Mouse (Mus musculus) left cerebral cortex, adult 8-10 months (tissue): ENCODE results near the gene Ibtk. TPM values are rescaled to one million over a fixed set of nuclear protein-coding genes. Genes with fewer than 3 reads are reported as not detected.

Source experiments
- DNase-seq, 2 experiments: peaks; one replicate each; pipeline ENCODE4 v3.0.0; 2022; ENCODE audit warnings: low spot score in 2 of 2
- total RNA-seq, 4 experiments: library from RNA; stranded (reverse); gene quantifications; 2 replicates each; pipeline ENCODE4 v1.2.4; 2022

Gene Ibtk
- total RNA-seq, 4 experiments from 2014 or later: 22.1 to 27.3 (median 25.9) TPM

DNA sequence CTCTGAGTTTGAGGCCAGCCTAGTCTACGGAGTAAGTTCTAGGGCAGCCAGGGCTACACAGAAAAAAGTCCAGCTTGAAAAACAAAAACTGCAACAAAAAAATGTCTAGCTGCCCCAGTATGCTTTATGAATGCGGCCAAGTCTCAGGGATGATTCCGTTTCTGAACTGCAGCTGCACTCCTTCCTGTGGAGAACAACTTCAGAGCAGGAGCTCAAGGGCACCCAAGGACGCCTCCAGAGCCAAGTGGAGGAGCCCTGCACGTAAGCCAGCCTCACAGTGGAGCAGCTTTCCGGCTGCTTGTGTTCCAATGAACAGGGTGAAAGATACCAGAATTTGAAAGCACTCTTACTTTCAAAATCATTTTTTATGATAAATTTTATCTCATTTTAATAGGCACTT, 41.8 kb downstream of the Ibtk start:
- DNase-seq: no peak

GRCm38 (mm10) chr9:85701981-85702380, 47.2 kb downstream of the Ibtk start:
- no peak for DNase-seq

DNA sequence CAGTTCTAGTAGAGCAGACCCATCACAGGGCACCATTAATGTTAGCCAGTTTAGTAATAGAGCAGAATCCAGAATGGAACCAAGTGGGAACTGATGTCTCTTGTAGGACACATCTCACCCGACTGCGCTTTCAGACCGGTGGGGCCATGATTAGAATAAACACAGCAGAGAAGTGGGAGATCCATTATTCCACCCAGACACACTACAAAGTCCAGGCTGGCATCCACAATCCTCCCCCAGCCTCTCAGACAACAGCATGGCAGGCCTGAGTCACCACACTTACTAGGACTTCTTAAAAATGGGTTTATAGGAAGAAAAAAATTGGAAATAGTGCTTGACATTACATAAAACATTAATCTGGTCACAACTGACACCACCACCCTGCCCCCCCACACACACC, 53.5 kb downstream of the Ibtk start:
- DNase-seq: no peak

DNA sequence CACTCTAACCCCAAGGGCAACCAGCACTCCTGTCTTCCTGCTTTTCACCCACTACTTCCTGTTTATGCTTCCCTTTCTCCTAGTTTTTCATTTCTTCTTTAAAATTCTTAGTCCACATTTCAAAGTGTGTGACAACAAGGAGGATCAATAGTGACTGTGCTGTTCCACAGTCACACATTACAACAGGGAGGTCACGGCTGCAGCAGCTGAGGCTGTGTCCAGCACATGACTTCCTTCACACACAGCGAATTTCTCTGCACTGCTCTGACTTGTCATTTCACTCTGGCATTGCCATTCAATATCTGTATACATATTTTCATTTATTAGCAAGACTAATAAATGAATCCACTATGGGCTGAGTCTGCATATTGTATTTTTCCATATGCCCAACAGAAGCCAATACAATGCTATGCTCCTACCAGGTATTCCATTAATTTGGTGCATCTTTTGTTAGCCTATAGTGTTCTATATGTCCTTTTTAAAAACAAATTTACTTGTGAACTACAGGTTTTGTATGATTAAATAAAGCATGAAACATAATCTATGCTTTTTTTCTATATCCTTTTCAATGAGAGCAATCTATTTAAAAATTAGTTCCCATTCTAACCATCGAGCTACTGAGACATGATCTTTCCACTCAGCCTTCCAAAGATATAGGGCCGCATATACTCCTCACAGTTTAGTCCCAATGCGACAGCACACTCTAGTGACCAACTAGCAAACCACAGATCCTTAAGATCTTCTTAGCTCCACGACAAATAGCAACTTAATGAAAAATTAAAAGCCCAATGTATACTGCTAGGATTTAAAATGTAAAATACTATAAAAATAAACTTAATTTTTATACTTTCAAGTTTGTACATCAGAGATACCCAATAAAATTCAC, 55.7 kb downstream of the Ibtk start:
- DNase-seq: no peak

DNA sequence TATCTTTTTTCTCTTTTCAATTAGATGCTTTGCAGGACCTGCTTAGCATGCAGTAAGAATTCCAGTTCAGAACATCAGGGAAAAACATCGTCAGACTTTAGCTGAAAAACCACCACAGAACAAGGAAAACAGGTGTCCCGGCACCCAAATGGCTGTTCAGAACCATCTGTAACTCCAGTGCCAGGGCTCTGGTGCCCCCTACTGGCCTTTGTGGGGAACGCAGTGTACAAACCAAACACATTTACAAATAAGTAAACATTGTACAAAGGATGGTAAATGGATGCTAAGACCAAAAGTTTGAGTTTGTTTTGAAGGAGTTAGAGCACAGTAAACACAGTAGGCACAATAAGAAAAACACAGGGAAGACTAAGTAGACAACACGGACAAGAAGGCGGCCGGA, 64.1 kb downstream of the Ibtk start:
- no peak for DNase-seq

DNA sequence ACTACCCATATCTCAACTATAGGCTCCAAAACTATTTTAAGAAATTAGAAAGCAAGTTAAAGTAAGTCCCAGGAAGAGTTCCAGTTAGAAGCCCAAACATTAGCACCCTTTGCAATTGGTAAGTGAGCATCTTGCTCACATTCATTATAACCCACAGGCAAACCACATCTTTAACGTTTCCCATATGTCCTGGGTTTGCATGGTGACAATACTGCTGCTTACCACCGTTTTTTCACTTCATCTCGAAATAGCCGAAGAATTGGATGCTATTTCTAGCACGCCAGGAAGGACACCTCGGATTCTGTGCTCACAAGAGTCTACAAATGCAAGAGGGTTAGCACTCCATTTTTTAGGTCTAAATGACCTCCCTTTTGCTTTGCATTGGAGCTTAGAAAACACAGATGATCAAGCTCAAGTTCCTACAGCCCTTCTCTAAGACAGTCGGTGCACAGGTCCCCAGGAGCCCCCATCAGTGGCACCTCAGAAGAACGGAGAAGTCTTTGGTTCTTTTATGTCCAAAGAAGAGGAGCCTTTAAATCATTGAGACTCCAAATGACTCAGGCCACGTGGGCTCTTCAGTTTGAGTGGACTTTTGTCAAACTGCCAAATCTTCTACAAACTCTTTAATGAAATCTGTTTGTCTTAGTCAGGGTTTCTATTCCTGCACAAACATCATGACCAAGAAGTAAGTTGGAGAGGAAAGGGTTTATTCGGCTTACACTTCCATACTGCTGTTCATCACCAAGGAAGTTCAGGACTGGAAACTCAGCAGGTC, 73.8 kb downstream of the Ibtk start:
- DNase-seq: peak in 1 of 2 experiments; percentile 46

DNA sequence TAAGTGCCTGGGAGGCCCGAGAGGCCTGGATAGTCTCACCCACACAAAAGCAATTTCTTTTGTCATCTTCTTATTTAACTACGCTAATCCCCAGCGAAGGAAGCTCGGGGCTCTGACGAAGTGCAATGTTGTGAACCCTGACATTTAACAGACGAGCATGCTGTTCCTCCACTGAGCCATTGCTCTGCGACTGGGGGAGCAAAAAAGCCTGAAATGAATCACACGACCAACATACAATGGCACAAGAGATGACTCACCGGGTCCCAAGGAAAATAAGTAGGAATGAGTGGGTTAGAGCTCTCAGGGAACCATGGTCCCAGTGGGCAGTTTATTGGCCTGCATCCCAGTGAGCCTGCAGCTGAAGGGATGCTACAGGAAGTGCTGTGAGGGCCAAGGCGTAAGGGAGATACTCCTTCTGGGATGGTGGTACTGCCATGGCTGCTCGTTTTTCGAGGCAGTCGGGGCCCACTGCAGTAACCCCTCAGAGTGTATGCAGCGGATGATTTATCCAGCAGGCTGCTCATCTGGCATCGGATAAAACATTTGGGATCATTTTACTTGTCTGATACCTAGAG, 75.1 kb downstream of the Ibtk start:
- DNase-seq: peak in 1 of 2 experiments; percentile 69

DNA sequence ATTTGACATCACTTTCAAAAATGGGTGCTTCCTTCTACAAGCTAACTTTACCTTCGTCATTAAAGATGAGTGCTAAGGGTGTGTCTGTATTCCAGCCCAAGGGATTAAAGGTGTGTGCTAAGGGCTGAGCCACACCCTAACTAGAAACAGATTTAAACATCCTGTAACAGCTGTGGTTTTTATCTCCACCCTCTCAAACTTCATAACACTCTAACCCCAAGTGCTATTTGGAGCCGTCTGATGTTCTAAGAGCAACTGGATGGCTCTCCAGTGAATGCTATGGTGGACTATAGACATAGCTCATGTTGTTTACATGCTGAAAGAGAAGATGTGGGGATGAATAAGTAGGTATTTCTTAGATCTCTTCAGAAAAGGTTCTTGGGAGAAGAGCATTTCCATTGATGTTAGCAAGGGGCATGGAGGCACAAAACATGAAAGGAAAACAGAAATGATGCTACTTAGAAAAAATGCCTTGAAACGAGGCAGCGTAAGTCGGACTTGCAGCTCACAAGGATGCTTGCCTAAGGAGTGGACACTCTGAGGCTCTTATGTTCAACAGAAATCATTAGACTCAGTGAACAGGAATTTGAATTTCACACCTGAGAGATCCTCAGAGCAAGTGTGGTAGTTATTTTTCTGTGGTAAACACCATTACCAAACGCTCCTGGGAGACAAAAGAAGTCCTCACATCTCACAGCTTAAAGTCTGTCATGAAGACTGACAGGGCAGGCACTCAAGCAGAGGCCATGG, 77.4 kb downstream of the Ibtk start:
- no peak for DNase-seq

DNA sequence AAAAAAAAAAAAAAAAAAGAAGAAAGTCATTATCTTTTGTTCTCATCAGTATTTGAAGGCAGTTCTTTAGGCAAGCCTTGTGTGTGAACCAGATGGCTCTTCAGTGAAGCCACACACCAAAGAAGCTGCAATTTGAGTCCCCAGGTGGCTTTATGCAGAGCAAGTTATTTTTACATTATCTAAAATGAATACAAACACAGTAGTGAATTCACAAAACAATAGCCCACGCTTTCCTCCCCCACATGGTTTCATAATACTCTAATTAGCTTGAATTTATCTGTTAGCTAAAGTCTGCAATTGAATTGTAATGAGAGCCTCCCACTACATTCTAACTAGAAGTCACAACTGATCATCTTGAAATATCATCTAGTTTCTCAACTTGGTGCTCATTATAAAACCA, 84.8 kb downstream of the Ibtk start:
- DNase-seq: no peak

DNA sequence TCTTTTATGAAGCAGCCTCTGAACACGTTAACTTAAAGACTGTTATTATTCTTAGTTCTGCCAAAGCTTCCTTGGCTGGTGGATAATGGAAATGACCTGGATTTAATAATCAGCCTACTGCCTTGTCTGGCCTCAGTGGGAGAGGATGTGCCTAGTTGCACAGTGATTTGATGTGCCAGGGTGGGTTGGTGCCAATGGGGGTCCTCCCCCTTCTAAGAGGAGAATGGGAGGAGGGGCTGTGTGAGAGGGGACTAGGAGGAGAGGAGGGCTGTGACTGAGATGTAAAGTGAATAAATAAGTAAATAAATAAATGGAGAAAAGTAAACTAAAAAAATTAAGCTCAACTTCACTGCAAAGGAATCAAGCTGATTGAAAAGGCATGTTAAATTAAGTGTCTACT, 85.3 kb downstream of the Ibtk start:
- DNase-seq: no peak

GRCm38 (mm10) chr9:85663091-85663490, 86.0 kb downstream of the Ibtk start:
- no peak for DNase-seq

- no peak for DNase-seq
Measured at GRCm38 (mm10) chr9:85653401-85653800, 95.7 kb downstream of the Ibtk start.

DNA sequence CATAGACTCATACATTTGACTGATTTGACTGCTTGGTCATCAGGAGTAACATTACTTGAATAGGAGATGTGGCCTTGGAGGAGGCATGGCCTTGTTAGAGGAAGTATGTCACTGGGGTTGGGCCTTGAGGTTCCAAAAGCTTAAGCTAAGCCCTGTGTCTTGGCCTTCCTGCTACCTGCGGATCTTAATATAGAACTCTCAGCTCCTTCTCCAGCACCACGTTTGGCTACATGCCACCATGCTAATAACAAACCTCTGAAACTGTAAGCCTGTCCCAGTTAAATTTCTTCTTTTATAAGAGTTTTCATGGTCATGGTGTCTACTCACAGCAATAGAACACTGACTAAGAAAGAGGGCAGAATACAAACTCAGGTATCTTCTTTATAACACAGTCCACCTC, 110.9 kb downstream of the Ibtk start:
- no peak for DNase-seq

Other genes starting within 250 kb of the Ibtk start
- 10 to 100 TPM; 17.4 to 21.9 (median 18.0) TPM for gene Tpbg, start 93.0 kb upstream of the Ibtk start, total RNA-seq